Mouse (Mus musculus) ovary, postnatal 14 days (tissue): Measurements from ENCODE around the gene Lmo1.
"Not testable (repeated sequence)": the region's sequence is repeated elsewhere in the genome, so short reads cannot be mapped to it uniquely, and the experiment has no call there.

Source experiments
- DNase-seq: peaks from one replicate; pipeline ENCODE4 v3.0.0; 2022; ENCODE audit warnings: low spot score

Lmo1 gene

DNA sequence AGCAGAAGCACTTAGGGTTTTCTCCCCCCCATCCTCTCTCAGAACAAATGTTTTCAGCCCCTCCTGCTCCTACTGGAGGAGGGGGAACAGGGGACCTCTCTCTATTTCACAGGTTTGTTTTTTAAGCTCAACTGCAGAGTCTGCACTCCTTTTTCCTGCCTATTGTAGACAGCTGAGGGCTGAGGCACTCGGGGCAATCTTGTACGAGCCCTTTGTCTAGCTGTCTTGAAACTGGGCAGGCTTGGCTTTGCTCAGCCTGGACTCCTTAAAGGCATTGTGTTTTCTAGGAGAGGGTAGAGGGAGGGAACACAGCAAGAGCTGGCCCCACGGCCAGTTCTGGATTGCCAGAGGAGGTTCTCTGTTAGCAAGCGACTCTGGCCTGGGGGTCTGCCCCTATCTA is 59.5 kb downstream of the Lmo1 start:
- DNase-seq: not testable (repeated sequence)

DNA sequence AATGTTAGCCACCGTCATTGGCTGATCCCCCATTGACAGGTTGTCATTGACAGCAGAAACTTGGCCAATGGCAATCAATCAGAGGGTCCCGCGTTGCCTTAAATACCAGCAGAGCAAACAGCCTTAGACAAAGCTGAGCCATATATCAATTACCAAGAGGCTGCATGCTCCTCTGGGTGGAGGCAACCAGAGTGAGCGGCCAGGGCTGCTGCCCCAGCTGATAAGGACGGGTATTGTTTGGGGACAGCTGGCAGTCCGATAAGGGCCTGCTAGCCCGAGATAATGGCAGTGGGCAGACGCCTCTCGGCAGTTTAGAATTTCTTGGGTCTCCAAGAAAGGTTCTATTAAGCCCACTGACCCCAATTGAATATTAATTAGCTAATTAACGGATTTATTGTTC is 60.1 kb downstream of the Lmo1 start:
- no peak for DNase-seq

DNA sequence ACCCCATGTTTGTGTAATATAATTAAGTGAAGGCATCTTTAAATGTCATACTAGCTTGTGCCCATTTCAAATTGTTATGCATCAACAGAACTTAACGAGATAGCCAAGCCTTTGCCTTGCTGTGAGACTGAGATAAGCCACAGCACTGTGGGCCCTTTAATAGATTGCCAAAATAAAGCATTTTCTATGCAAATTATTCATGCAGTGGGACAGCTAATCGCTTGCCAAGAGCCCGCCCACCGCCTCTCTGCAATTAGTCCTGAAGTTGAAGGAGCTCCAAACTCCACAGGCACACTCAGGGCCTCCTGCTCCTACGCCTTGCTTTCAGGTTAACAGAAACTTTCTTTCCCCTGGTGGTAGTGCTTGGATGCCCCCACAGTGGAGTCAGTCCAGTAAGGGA is 64.0 kb downstream of the Lmo1 start:
- DNase-seq: no peak

DNA sequence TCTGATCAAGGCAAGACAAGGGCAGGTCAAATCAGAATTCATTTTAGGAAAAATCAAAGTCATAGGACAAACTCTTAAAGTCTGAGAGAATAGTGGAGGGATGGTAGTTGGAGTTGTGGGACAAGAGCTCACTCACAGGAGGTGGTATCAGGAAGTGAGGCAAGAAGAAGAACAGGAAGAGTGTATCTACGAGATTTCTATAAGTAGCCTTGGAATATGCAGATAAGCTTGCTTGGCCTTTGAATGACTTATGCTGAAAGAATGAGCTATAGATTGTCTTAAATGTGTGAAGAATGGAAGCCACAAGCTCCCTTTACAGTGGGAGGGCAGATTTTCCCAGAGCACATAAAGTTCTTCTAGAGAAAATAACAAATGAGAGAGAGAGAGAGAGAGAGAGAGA is 70.1 kb downstream of the Lmo1 start:
- DNase-seq: no peak

DNA sequence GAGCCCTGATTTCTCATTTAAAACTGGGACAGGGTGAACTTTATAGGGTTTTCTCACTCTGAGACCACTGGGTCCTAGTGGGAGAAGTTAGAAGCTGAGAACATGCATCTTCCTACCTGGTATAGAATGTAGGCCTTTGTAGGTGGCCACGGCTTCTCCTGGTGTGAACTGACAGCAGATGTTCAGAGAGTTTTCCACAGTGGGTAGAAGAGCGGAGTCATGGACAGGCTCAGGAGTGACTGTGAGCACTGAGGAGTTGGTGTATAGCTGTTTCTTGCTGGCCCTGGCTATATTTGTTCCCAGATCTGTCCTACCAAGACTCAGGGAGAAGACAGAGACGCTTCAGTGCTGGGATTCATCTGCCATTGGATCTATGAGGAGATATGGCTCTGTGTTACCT is 73.8 kb downstream of the Lmo1 start:
- no peak for DNase-seq

DNA sequence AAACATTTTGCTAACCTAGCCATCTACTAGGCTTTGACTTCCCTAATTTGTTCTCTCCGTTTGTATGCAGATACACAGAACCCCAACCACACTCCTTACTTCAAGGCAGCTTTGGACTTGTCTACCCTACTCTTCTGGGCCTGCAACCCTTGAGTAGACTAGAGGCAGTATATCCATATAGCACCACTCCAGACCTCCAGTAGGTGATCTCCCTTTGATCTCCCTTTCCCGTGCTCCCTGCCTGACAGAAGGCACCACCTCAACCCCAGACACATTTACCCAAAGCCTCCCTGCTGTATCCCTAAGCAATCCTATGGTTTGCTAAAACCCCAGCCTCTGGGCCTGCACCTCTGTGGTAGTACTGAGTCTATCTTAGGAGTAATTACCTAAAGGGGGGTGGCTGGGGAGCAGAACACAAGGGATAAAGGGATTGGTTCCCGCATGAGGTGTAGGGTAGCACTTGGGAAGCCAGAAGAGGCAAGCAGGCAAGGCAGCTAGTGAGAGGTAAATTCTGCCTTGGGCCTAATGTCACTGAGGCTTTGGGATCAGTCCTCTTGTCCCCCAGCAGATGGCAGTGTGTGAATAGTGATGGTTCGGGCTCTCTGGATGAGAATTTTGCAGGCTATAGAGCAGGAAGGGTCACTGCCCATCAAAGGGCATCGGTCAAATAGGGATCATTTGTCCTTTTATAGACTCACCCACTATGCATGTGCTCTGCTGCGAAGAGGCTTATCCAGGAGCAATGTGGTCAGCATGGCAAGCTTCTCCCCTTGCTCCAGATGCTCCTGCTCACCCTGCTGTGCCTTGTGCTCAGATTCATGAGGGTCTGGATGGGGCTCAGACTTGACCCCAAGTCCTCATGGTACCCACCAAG is 76.6 kb downstream of the Lmo1 start:
- DNase-seq: no peak

DNA sequence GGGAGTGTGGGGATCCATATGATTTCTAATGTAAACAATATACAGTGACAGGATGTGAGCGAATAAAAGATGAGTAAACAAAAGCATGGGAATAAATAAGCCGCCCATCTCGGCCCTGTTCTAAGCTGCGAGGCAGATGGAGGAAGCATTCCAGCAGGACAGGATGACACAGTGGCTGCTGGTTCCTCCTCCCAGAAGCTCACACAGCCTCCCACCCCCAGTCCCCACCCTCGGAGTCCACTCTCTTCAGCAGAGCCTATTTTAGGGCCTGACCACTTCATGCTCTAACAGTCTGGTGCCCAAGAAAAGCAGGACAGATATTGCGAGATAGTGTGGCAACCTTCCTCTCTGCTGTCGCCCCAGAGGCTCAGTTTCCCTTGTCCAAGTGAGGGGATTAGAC is 77.8 kb downstream of the Lmo1 start:
- DNase-seq: no peak

DNA sequence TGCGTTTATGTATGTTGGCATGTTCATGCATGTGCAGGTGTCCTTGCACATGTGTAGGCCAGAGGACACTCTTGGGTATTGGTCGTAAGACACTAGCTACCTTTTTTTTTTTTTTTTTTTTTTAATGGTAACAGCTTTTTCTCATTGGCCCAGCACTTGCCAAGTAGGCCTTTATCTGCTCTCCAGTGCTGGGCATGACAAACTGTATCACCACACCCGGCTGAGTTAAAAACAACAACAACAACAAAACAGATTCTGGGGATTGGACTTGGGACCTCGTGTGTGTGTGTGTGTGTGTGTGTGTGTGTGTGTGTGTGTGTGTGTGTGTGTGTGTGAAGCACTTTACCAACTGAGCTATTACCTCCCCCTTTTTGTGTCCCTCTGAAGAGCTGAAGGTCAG is 78.4 kb downstream of the Lmo1 start:
- DNase-seq: no peak

DNA sequence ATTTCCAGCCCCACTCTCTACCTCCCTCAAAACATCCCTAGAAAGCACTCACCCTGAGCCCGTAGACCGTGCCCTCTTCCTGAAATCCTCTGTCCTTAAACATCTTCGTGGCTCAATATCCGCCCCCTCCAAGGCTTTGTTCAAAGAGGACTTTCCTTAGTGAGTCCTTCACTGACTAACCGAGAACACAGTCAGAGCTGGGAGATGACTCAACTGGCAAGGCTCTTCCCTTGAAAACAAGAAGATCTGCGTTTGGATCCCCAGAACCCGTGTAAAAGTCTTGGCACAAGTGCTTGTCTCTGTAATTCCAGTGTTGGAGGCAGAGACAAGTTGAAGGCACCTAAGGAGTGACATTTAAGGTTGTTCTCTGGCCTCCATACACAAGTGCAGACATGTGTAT is 80.7 kb downstream of the Lmo1 start:
- DNase-seq: no peak

DNA sequence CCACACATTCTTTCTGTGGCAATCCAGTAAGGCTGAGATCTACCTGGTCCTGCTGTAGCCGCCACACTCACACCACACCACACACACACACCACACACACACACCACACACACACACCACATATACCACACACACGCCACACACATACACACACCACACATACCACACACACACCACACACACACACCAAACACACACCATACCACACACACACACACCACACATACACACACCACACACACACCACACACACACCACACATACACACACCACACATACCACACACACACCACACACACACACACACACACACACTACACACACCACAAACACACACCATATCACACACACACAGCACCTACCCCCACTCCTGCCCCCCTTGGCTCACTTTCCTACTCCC is 83.7 kb downstream of the Lmo1 start:
- not testable (repeated sequence) for DNase-seq
